Mouse (Mus musculus) megakaryocyte progenitor cell, adult 5-6 weeks (primary cell): ENCODE measurements around the gene Ovch2. TPM values are rescaled to one million over a fixed set of nuclear protein-coding genes. Genes with fewer than 3 reads are reported as not detected.
"Not testable (repeated sequence)": the region's sequence is repeated elsewhere in the genome, so short reads cannot be mapped to it uniquely, and the experiment has no call there.

ENCODE experiments used
- ATAC-seq: replicated peaks from 2 replicates; pipeline ENCODE4 v1.8.0; 2016; ENCODE audit warnings: mild to moderate bottlenecking, moderate TSS enrichment, inconsistent platforms; ENCODE audit not compliant: poor library complexity
- total RNA-seq, 2 experiments: library from RNA; stranded (forward) in 1 of 2; stranded (reverse) in 1 of 2; fragments of 157-497, 149-512 nt in 1 of 2; fragments of 200-1000 nt in 1 of 2; gene quantifications; 2 replicates each; pipeline versions ENCODE4 v1.2.3 to v1.2.4; 2015 to 2017

Gene Ovch2
- total RNA-seq (2015) (not detected in 2 replicates), total RNA-seq (2017) (not detected in 2 replicates)

GRCm38 (mm10) chr7:107801108-107801507 is at the start of gene Ovch2:
Ovch2 (minus strand) TSS chr7:107801208.
- ATAC-seq: no peak

- not testable (repeated sequence) for ATAC-seq
Measured at GRCm38 (mm10) chr7:107847390-107847789, 46.4 kb upstream of the Ovch2 start, which contains the start of gene Olfr470. Olfr470 (minus strand) TSS chr7:107847490.

GRCm38 (mm10) chr7:107841719-107842118 is 40.7 kb upstream of the Ovch2 start:
- ATAC-seq: peak; percentile 62; the same call in 1 of the 2 replicates

GRCm38 (mm10) chr7:107825441-107825840 is 24.4 kb upstream of the Ovch2 start, which contains the start of gene Olfr469:
Olfr469 (minus strand) TSS chr7:107825541.
- not testable (repeated sequence) for ATAC-seq

GRCm38 (mm10) chr7:107823867-107824266 is 22.9 kb upstream of the Ovch2 start:
- ATAC-seq: peak; percentile 90

- peak; percentile 57; the same call in 1 of the 2 replicates for ATAC-seq
Measured at GRCm38 (mm10) chr7:107819442-107819841, 18.4 kb upstream of the Ovch2 start.

- ATAC-seq: no peak
Measured at GRCm38 (mm10) chr7:107811963-107812362, 11.0 kb upstream of the Ovch2 start, which contains the start of gene Olfr467. Olfr467 (plus strand) TSS chr7:107812263.

GRCm38 (mm10) chr7:107802138-107802537 is 1.1 kb upstream of the Ovch2 start:
- no peak for ATAC-seq

GRCm38 (mm10) chr7:107796500-107796899 is 4.5 kb downstream of the Ovch2 start:
- ATAC-seq: no peak

- ATAC-seq: peak; percentile 90
Measured at GRCm38 (mm10) chr7:107787977-107788620, 12.9 kb downstream of the Ovch2 start.

- peak; percentile 65 for ATAC-seq
Measured at GRCm38 (mm10) chr7:107779611-107780010, 21.4 kb downstream of the Ovch2 start.

GRCm38 (mm10) chr7:107778216-107778615 is 22.8 kb downstream of the Ovch2 start:
- no peak for ATAC-seq

- no peak for ATAC-seq
Measured at GRCm38 (mm10) chr7:107770812-107771211, 30.2 kb downstream of the Ovch2 start.

GRCm38 (mm10) chr7:107757308-107758151 is 43.5 kb downstream of the Ovch2 start, which contains the start of gene Cyb5r2:
Cyb5r2 (minus strand) TSS chr7:107758032.
- ATAC-seq: peak; percentile 71

- ATAC-seq: peak; percentile 52
Measured at GRCm38 (mm10) chr7:107756748-107757147, 44.3 kb downstream of the Ovch2 start.

- no peak for ATAC-seq
Measured at GRCm38 (mm10) chr7:107755905-107756304, 45.1 kb downstream of the Ovch2 start.

GRCm38 (mm10) chr7:107752031-107752520 is 48.9 kb downstream of the Ovch2 start:
- no peak for ATAC-seq

- ATAC-seq: no peak
Measured at GRCm38 (mm10) chr7:107749721-107750120, 51.3 kb downstream of the Ovch2 start.

GRCm38 (mm10) chr7:107749270-107749669 is 51.7 kb downstream of the Ovch2 start:
- ATAC-seq: peak; percentile 81

GRCm38 (mm10) chr7:107747954-107748353 is 53.1 kb downstream of the Ovch2 start:
- ATAC-seq: peak; percentile 77

GRCm38 (mm10) chr7:107747476-107747875 is 53.5 kb downstream of the Ovch2 start:
- no peak for ATAC-seq
